Mouse (Mus musculus): ENCODE data around the gene Lonp1. TPM values are rescaled to one million over a fixed set of nuclear protein-coding genes. Genes with fewer than 3 reads are reported as not detected.

Gene Lonp1
- total RNA-seq, 2 experiments from 2014 or later = 64.9 to 65.8 TPM

DNA sequence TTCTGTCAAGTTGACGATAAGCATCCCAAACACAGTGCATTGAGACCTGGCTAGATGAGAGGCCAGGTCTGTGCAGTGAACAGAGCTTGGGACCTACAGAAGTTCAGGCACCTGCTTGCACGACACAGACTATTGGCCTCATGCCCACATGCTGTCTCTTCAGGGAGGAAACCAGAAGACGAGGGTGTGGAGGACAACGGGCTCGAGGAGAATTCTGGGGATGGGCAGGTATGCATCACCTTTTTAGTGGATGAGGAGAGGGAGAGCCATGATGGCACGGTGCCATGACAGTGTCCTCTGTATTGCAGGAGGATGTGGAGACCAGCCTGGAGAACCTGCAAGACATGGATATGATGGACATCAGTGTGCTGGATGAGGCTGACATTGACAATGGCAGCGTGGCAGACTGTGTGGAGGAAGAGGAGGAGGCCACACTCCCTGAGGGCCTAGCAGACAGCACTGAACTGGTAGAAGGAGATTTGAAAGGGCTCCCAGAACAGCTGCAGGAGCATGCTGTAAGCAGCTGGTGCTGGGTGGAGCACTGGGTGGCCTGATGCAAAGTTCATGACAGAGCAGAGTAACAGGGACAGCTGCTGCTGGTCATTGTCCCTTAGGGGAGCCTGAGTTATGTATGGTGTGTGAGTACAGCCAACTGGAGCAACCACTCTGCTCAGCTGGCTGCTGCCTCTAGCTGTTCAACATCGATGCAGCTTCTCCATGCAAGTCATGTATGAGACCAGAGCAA, 33.0 kb downstream of the Lonp1 start:
- DNase-seq (ENCODE audit: low spot score) = no peak

DNA sequence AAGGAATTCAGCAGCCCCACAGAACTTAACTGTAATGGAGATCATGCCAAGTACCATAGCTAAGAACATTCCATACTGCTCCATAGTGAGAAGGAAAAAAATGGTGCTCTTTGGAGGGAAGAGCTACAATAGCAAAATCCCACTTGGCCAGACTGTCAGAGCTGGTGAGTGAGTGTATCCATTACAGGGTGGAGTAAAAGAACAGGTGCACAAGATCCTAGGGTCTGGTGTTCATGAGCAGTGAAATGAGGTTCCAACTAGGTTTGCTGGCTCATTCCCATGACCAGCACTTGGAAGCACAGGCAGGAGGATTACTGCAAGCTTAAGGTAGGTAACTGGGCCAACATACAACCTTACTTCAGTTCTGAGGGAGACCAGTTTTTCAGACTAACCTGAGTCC, 34.1 kb downstream of the Lonp1 start:
- no peak for DNase-seq (ENCODE audit: low spot score)

DNA sequence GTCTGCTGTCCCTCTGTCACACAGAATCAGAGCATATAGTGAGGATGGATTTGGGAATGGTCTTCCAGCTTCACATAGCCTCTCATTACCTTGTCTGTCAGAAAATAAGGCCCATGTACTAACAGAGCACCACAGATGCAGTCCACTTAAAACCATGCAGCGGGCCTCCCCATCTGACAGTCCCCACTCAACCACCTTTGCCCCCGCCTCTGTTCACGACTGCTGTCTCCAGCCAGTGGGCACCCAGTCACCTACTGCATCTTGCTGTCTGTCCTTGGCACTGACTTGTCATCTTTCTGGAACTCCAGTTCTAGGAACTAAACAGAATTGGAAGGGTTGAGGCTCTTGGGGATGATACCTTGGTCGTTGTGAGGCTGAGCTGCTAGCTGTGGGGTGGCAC, 37.8 kb downstream of the Lonp1 start:
- DNase-seq (ENCODE audit: low spot score) = no peak

DNA sequence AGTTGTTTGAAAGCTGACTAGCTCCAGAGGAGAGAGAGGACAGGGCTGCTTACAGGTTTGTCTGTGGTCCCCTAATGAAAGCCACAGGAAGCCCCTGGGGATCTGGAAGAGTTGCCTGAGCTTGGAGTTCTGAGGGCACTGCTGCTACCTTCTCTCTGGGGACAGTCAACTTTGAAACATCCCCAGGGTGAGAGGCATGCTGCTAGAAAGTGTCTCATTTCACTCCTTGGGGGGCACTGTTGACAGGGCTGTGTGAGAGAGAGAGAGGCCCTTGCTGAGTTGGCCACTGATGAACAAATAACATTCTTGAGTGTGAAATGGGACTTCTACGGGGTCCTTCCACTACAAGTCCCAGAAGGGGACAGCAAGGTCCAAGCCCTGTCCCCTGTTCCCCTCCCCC, 38.9 kb downstream of the Lonp1 start:
- DNase-seq (ENCODE audit: low spot score) = no peak

DNA sequence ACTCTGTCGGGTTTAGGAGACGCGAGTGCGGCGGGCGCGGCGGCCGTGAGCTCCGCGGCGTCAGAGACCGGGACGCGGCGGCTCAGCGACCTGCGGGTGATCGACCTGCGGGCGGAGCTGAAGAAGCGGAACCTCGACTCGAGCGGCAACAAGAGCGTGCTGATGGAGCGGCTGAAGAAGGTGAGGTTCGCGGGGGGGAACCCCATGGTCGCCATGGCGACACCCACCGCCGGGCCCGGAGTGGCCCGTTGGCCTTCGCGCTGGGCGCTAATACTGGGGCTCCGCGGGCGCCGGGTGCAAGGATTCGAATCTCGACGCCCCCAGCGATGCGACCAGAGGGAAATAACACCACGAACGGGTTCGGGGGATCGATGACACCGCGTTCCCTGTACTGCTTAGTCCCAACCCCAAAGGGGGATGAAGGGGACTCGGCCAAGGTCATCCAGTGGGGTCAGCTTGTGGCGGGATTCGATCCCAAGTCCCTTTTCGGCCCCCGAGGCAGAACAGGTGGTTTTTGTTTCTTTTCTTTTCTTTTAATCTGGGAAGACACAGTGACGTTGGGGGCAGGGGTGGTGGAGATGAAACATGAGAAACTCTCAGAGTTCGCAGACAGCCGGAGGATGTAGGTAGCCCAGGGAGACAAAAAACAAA, 41.4 kb downstream of the Lonp1 start:
- peak; percentile 48 for DNase-seq (ENCODE audit: low spot score)

DNA sequence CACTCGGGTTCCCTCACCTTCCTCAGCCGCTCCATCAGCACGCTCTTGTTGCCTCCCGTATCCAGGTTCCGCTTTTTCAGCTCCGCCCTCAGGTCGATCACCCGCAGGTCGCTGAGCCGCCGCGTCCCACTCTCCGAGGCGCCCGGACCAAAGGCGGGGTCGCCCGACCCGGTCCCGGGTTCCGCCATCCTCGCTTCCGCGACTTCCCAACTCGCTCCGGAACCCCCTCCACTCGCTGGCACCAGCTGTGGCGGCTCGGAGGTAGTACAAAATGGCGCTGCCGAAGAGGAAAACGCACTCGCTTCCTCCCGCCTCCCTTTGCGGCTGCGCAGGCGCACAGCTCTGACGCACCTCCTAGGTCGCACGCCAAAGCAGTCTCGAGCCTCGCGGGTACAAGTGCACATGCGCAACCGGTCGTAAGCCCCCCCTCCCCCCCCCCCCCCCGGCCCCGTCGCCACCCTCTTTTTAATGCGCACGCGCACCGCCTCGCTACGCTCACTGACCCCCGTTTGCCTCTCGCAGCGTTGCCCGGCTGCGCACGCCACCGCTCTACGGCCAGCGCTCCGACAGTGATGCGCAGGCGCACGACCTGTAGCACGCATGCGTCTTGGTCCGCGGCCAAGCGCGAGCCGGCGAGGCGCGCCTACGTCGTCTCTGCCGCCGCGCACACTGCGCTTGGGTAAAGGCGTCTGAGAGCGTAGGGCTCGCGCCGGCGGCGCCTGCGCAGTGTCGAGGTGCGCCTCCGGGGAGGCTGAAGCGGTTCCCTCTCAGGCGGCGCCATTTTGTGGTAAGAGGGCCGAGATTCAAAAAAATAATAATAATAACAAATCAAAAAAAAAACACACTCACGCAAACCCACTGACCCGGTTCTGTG, 42.2 kb downstream of the Lonp1 start, which contains the start of the genes Safb2 and Safb:
Gene Safb2 (minus strand): TSS at position 329 of the 874 bp plus-strand sequence.
Gene Safb (plus strand): TSS at position 569 of the 874 bp plus-strand sequence.
- peak; percentile 98 for DNase-seq (ENCODE audit: low spot score)

DNA sequence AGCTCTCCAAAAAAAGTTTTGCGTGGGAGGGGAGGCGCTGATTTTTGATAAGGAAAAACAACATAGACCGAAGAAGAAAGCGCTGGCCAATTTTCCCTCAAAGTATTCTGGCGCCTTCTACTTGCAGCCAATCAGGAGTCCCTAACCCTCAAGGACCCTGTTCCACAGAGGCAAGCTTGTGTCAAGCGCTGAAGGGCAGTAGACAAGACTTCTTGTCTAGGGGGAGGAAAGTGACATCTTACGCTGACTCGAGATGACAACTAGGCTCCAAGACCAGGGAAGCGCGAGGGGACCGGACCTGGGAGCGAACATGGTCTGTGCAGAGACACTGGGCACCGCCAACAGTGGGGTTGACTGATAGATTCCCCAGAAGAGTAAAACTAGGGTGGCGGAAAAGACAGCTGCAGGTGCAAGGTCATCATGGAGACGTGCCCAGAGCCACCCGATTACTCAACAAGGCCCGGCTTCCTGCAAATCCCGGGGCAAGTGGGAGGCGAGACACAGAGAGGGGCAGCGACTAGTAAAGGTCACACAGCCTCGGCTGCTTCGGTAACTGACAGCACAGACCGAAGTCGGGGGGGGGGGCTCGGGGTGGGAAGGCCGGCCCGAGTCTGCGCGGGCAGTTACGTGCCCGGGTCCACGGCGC, 43.0 kb downstream of the Lonp1 start:
- peak; percentile 54 for DNase-seq (ENCODE audit: low spot score)

DNA sequence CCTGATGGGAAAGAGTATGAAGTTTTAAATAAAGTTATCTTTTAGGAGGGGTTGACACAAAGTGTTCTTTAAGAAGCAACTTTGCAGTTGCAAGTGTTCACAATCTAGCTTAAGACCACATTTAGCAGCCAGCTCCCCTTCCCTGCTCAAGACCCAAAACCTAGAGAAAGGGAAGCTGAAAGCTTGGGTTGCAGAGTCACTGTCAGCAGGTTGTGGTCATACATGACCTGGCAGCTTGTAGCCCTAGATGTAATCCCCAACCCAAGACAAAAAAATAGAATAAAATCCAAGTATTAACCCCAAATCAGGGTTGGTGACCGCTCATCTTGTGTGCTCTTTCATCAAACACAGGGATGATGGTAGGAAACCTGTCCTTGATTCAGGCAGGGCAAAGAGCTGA, 43.6 kb downstream of the Lonp1 start:
- no peak for DNase-seq (ENCODE audit: low spot score)

DNA sequence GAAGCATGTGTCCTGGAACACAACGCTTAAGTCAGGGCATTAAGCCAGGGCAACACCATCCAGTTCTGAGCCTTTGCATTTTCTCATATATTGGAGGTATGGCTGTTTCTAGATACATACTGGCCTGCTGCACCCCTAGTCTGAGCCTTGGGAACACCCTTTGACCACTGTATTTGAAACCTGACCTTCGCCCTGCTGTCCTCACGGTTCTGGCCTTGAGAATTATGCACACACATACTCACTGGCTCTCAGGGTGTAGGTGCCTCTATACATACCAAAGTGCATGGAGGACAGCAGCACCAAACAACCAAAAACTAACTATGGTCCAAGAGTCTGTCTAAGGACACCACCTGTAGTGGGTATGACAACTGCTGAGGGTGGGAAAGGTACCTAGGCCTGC, 53.7 kb downstream of the Lonp1 start:
- no peak for DNase-seq (ENCODE audit: low spot score)

DNA sequence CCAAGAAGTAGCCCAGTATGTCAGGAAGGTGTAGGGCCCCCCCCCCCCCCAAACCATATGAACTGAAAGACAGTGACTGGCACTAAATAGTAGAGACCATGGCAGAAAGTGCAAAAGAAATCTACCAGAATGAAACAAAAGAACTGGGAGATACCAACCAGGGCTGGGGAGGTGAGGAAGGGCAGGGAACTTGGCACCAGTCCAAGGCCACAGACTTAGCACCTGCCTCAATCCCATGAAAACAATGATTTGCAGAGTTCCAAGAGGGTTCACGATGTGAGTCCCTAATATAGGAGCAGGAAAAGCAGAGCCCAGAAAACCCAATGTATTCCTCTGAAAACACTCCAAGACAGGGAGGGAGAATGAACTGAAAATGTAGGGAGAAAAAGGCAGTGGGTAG, 54.5 kb downstream of the Lonp1 start:
- no peak for DNase-seq (ENCODE audit: low spot score)

DNA sequence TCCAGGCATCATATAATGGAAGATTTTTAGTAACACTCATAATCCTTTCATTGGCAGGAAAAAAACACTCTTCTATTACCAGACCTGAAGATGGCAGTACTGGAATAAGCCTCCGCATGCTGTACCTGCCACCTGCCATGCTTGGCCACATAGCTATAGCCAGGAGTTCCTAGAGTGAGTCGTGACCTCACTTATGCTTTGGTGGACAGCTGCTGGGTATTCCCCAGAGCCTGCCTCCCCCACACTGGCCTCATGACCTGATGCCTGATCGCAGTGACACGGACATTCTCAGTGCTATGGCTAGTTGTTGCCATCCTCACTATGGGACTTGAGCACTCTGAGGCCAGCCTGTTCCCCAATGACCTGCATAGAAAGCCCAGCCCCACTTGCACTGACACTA, 56.4 kb downstream of the Lonp1 start:
- no peak for DNase-seq (ENCODE audit: low spot score)

DNA sequence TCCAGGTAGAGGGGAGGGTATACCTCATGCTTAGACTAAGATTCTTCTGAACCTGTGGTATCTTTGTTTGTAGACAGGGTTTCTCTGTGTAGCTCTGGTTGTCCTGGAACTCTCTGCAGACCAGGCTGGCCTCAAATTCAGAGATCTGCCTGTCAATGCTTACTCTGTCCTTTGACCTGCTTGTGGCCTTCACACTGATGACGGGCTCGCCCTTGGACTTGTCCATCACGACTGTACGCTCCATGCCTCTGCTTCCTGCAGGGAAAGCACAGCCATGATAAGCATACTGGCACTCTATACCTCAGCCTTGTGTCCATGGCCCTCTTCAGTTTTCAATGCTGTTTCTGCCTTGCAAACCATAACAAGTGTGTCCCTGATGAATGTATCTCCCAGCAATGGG, 59.3 kb downstream of the Lonp1 start:
- no peak for DNase-seq (ENCODE audit: low spot score)

DNA sequence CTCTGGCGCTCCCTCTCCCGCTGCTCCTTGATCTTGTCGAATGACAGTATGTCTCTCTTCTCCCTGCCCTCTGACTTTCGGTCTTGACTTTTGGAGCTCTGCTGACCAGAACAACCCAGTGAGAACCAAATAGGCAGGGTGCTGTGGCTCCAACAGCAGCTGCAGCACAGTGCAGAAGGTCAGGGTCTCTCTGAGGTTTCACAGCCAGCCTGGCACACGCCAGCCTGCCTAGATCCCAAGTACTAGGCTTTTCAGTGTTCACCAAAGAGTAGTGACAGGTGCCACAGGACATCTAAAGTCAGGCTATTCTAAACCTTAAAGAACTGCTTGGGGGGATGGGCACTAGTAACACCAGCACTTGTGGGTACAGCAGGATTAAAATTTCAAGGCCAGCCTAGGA, 59.8 kb downstream of the Lonp1 start:
- no peak for DNase-seq (ENCODE audit: low spot score)

DNA sequence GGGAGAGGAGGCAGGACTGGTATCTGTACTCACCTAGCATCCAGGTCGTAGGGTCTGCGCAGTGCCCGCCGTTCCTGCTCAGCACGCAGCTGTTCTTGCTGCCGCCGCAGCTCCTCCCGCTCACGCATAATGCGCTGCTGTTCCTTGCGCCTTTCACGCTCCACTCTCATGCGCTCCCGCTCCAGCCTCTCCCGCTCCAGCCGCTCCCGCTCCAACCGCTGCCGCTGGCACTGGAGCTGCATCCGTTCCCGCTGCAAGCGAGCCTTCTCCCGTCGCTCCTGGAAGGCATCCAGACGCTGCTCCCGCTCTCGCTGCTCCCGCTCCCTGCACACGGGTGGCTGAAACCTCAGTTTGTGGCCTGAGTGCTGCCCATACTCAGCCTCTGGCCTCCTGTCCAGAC, 60.4 kb downstream of the Lonp1 start:
- DNase-seq (ENCODE audit: low spot score) = no peak

Other genes with a start within 250 kb of the Lonp1 start
- 10 to 100 TPM; 30.8 to 38.3 TPM for gene Ptprs, start 150.4 kb downstream of the Lonp1 start, total RNA-seq (2021)
- not detected for gene Znrf4, start 114.5 kb downstream of the Lonp1 start, total RNA-seq (2021)
- under 1 TPM; 0.28 to 0.84 TPM for gene Gm20219, start 72.5 kb downstream of the Lonp1 start, total RNA-seq (2021)
- gene Safb2, start 42.3 kb downstream of the Lonp1 start, total RNA-seq (2021) = 10 to 100 TPM; 28.5 to 30.1 TPM
- gene Safb, start 42.1 kb downstream of the Lonp1 start, total RNA-seq (2021) = 10 to 100 TPM; 39.2 to 49.7 TPM
- gene 2410015M20Rik, start 17.1 kb downstream of the Lonp1 start, total RNA-seq (2021) = 100 to 1,000 TPM; 137 to 141 TPM
- gene Rpl36, start 13.5 kb downstream of the Lonp1 start, total RNA-seq (2021) = 100 to 1,000 TPM; 632 to 662 TPM
- under 1 TPM in 1 of 2 experiments, not detected in 1; 0.16 TPM for gene Catsperd, start 1.3 kb upstream of the Lonp1 start, total RNA-seq (2021)
- 10 to 100 TPM; 36.1 to 39.6 TPM for gene Ranbp3, start 46.4 kb upstream of the Lonp1 start, total RNA-seq (2021)
- 100 to 1,000 TPM; 420 to 445 TPM for gene Ndufa11, start 90.9 kb upstream of the Lonp1 start, total RNA-seq (2021)
- 1 to 10 TPM; 2.0 to 2.1 TPM for gene Vmac, start 91.1 kb upstream of the Lonp1 start, total RNA-seq (2021)
- 1 to 10 TPM; 2.6 to 3.3 TPM for gene Nrtn, start 130.6 kb upstream of the Lonp1 start, total RNA-seq (2021)
- gene Dus3l, start 137.9 kb upstream of the Lonp1 start, total RNA-seq (2021) = 10 to 100 TPM; 14.4 to 14.9 TPM
- under 1 TPM; 0.16 to 0.28 TPM for gene Prr22, start 143.4 kb upstream of the Lonp1 start, total RNA-seq (2021)
- gene Rfx2, start 204.1 kb upstream of the Lonp1 start, total RNA-seq (2021) = 1 to 10 TPM; 2.1 to 3.1 TPM
- gene Acsbg2, start 247.6 kb upstream of the Lonp1 start, total RNA-seq (2021) = not detected
- gene 1700061G19Rik, start 248.6 kb upstream of the Lonp1 start, total RNA-seq (2021) = not detected